Mouse (Mus musculus) lung, postnatal 14 days (tissue): ENCODE data around the gene Bglap2.

Source experiments
- DNase-seq: peaks from one replicate; pipeline ENCODE4 v3.0.0; 2021

Bglap2 gene

DNA sequence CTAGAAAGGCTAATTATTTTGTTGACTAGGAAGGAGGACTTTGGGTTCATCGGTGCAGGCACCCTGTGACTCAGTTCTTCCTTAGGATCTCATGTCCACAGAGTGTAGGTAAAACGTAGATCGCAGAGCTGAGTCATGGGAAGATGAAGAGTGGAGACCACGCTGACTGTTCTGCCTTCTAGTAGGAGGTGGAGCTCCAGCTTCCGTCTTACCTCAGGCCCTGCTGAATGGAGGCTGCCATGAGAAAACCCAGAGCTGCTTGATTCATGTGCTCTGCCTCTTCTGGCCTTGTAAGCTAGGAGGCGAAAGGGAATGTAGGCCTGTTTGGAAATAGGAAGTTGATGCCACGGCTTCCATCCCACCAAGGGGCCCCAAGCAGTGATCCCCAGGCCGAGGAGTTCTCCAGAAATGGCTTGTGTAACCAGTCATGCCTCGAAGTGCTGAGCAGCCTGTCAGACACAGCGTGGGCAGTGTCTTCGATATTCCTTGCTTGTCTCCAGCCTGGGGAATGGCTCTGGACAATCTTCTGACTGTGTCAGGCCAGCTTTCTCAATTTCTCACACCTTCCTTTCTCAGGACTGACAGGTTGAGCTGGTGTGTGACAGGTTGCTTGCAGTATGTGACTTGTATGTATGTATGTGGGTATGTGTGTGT is 41.0 kb downstream of the Bglap2 start:
- no peak for DNase-seq

- DNase-seq = peak; percentile 97
These were observed 42.2 kb downstream of the Bglap2 start, which contains the start of the genes Tmem79 and Smg5 for GRCm38 (mm10) chr3:88336058-88337013. Gene Tmem79, minus strand, starts transcription at chr3:88336148. Gene Smg5, plus strand, starts transcription at chr3:88336260.

GRCm38 (mm10) chr3:88335436-88336053 is 43.0 kb downstream of the Bglap2 start:
- no peak for DNase-seq

- no peak for DNase-seq
These were observed 43.5 kb downstream of the Bglap2 start for GRCm38 (mm10) chr3:88334902-88335435.

DNA sequence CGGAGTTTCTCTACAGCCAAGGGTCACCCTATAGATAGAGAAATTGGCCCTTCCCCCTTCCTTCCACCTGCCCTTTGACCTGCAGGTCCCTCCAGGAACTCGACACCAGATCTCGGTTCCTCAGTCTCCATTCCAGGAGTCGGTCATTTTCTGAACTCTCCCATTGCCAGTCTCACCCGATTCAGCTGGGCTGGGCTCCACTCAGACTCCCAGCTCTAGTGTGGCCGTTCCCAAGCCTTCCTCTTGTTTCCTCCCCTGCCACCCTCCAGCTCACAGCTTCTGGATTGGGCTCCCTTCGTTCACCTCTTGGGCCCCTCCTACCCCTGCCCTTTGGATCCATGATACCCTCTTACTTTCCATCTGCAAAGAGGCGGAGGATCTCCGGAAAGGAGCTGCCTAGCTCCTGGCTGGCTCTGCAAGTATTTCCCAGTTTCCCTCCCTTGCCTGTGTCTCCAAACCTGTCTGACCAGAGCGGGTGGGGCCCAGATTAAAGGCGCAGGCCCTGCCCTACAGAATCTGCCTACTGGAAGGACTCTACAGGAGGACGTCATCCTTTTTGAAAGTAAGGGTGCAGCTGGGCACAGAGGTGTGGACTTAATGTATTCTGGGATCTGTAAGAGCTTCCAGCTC is 44.4 kb downstream of the Bglap2 start:
- peak; percentile 31 for DNase-seq

DNA sequence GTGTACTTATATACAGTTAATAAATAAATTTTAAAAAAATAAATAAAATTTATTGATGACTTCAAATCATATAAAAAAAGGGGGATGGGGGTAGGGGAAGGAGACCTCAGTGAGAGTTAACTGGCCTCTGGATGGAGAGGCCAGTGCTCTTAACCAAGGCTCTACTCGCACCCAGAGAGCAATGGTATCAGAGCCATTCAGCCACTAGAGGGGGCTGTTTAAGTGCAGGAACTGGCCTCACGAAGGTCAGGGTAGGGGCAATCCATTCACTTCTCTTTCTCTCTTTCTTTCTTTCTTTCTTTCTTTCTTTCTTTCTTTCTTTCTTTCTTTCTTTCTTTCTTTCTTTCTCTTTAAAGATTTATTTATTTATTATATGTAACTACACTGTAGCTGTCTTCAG is 47.2 kb downstream of the Bglap2 start:
- peak; percentile 66 for DNase-seq

GRCm38 (mm10) chr3:88328956-88329355 is 49.5 kb downstream of the Bglap2 start:
- no peak for DNase-seq
